Mouse (Mus musculus): ENCODE results near the gene Agk.

The Agk gene

GRCm38 (mm10) chr6:40411085-40411484 lies 86.1 kb downstream of the Agk start:
- no peak for DNase-seq (ENCODE audit: low spot score in 2 of 2)

GRCm38 (mm10) chr6:40413046-40413445 lies 88.1 kb downstream of the Agk start:
- no peak for DNase-seq (ENCODE audit: low spot score in 2 of 2)

GRCm38 (mm10) chr6:40413565-40413964 lies 88.6 kb downstream of the Agk start:
- no peak for DNase-seq (ENCODE audit: low spot score in 2 of 2)

GRCm38 (mm10) chr6:40415799-40416198 lies 90.8 kb downstream of the Agk start:
- DNase-seq (ENCODE audit: low spot score in 2 of 2) = no peak

GRCm38 (mm10) chr6:40418386-40418785 lies 93.4 kb downstream of the Agk start:
- DNase-seq (ENCODE audit: low spot score in 2 of 2) = no peak

GRCm38 (mm10) chr6:40421099-40421498 lies 96.1 kb downstream of the Agk start:
- DNase-seq (ENCODE audit: low spot score in 2 of 2) = no peak

- no peak for DNase-seq (ENCODE audit: low spot score in 2 of 2)
Observed at GRCm38 (mm10) chr6:40423013-40423412, 98.0 kb downstream of the Agk start.

- DNase-seq (ENCODE audit: low spot score in 2 of 2) = peak; percentile 19 to 67
Observed at GRCm38 (mm10) chr6:40423774-40424173, 98.8 kb downstream of the Agk start.

- DNase-seq (ENCODE audit: low spot score in 2 of 2) = no peak
Observed at GRCm38 (mm10) chr6:40427441-40427840, 102.5 kb downstream of the Agk start.

- no peak for DNase-seq (ENCODE audit: low spot score in 2 of 2)
Observed at GRCm38 (mm10) chr6:40428696-40429095, 103.7 kb downstream of the Agk start.

GRCm38 (mm10) chr6:40429521-40429931 lies 104.6 kb downstream of the Agk start:
- no peak for DNase-seq (ENCODE audit: low spot score in 2 of 2)

GRCm38 (mm10) chr6:40430251-40430650 lies 105.3 kb downstream of the Agk start:
- peak in 1 of 2 experiments; percentile 36 for DNase-seq (ENCODE audit: low spot score in 2 of 2)

- no peak for DNase-seq (ENCODE audit: low spot score in 2 of 2)
Observed at GRCm38 (mm10) chr6:40430878-40431277, 105.9 kb downstream of the Agk start.

- no peak for DNase-seq (ENCODE audit: low spot score in 2 of 2)
Observed at GRCm38 (mm10) chr6:40431356-40431755, 106.4 kb downstream of the Agk start.

GRCm38 (mm10) chr6:40431812-40432211 lies 106.8 kb downstream of the Agk start:
- DNase-seq (ENCODE audit: low spot score in 2 of 2) = no peak

GRCm38 (mm10) chr6:40432346-40433275 lies 107.6 kb downstream of the Agk start:
- DNase-seq (ENCODE audit: low spot score in 2 of 2) = no peak

- DNase-seq (ENCODE audit: low spot score in 2 of 2) = no peak
Observed at GRCm38 (mm10) chr6:40434697-40435096, 109.7 kb downstream of the Agk start.

GRCm38 (mm10) chr6:40435151-40436046 lies 110.4 kb downstream of the Agk start:
- DNase-seq (ENCODE audit: low spot score in 2 of 2) = peak in 1 of 2 experiments; percentile 31

- DNase-seq (ENCODE audit: low spot score in 2 of 2) = peak; percentile 56 to 81
Observed at GRCm38 (mm10) chr6:40436047-40436483, 111.1 kb downstream of the Agk start, which contains the start of gene E330009J07Rik. Gene E330009J07Rik (minus strand): TSS chr6:40436135.

- DNase-seq (ENCODE audit: low spot score in 2 of 2) = no peak
Observed at GRCm38 (mm10) chr6:40438936-40439335, 114.0 kb downstream of the Agk start, which contains the start of gene Wee2. Gene Wee2 (plus strand): TSS chr6:40439088.

- DNase-seq (ENCODE audit: low spot score in 2 of 2) = no peak
Observed at GRCm38 (mm10) chr6:40439731-40440130, 114.8 kb downstream of the Agk start.

GRCm38 (mm10) chr6:40441276-40441675 lies 116.3 kb downstream of the Agk start:
- DNase-seq (ENCODE audit: low spot score in 2 of 2) = no peak
